Mouse (Mus musculus) intestine, postnatal 0 days (tissue): ENCODE results near the gene Slc15a3. TPM values are rescaled to one million over a fixed set of nuclear protein-coding genes. Genes with fewer than 3 reads are reported as not detected.

Experiments
- ATAC-seq: fragments of 200-750 bp; cut with Nextera tagmentation; 2 replicates; pipeline ENCODE4 v1.8.0; 2017; ENCODE audit warnings: mild to moderate bottlenecking, moderate TSS enrichment, moderate library complexity
- H3K27ac ChIP-seq: fragments of 300-500 bp; sonication (generic); 2 replicates; pipeline ENCODE4 v1.5.1; 2014; ENCODE audit warnings: mild to moderate bottlenecking, low read depth, low read length, moderate library complexity
- H3K27me3 ChIP-seq: fragments of 300-500 bp; sonication (generic); replicated peaks from 2 replicates; pipeline ENCODE4 v1.6.1; 2014; ENCODE audit warnings: low read length, mixed read lengths; ENCODE audit not compliant: control insufficient read depth, insufficient read depth
- H3K36me3 ChIP-seq: fragments of 300-500 bp; sonication (generic); 2 replicates; pipeline ENCODE4 v1.6.1; 2014; ENCODE audit warnings: mild to moderate bottlenecking, moderate library complexity; ENCODE audit not compliant: control insufficient read depth, insufficient read depth
- H3K4me1 ChIP-seq: fragments of 300-500 bp; sonication (generic); replicated peaks from 2 replicates; pipeline ENCODE4 v1.6.1; 2014; ENCODE audit warnings: antibody characterized with exemption, low read length, mixed read lengths; ENCODE audit not compliant: control insufficient read depth, insufficient read depth
- H3K4me2 ChIP-seq: fragments of 300-500 bp; sonication (generic); replicated peaks from 2 replicates; pipeline ENCODE4 v1.6.1; 2014; ENCODE audit warnings: low read depth, mild to moderate bottlenecking, moderate library complexity
- H3K4me3 ChIP-seq: fragments of 300-500 bp; sonication (generic); 2 replicates; pipeline ENCODE4 v1.5.1; 2014; ENCODE audit warnings: low read depth, low read length
- H3K9ac ChIP-seq: fragments of 300-500 bp; sonication (generic); 2 replicates; pipeline ENCODE4 v1.6.1; 2014; ENCODE audit warnings: mild to moderate bottlenecking, low read depth, low read length
- H3K9me3 ChIP-seq: fragments of 300-500 bp; sonication (generic); 2 replicates; pipeline ENCODE4 v1.6.1; 2016; ENCODE audit warnings: mixed run types; ENCODE audit not compliant: control insufficient read depth
- CTCF ChIP-seq: sonication (generic); IDR thresholded peaks from 2 replicates; pipeline ENCODE4 v1.5.1; 2016; ENCODE audit warnings: low read depth, mild to moderate bottlenecking, control low read depth, antibody characterized with exemption, moderate library complexity
- WGBS: fragments of 180-500 bp; shearing (Covaris S2); extraction: QIAGEN DNeasy Blood & Tissue Kit; methylation state at CpG from one replicate; pipeline ENCODE4 v1.1.7; 2014; 5-methylcytosine and 5-hydroxymethylcytosine counted together
- polyA plus RNA-seq: library from polyadenylated mRNA; unstranded; fragments of >200 nt; fragmentation: Nextera tagmentation; extraction: Ambion mirVana; gene quantifications from 2 replicates; pipeline ENCODE4 v1.2.1, GENCODE M21; 2015

Gene Slc15a3
- polyA plus RNA-seq: 0.93 and 0.94 TPM in 2 replicates

- no peak for ATAC-seq
Measured at GRCm38 (mm10) chr19:10839010-10839892, at the start of gene Slc15a3. Slc15a3 (plus strand) TSS chr19:10839727.

GRCm38 (mm10) chr19:10790323-10790722, 49.2 kb upstream of the Slc15a3 start:
- TF ChIP-seq CTCF: no peak
- H3K9me3 ChIP-seq: no peaks in the 10 kb centered on the region
- no peak overlapping the region for H3K4me3 ChIP-seq
- H3K27ac ChIP-seq: no peak overlapping the region
- no peak for ATAC-seq
- 75% methylated on average over 9 of the region's 9 CpGs for WGBS
- H3K4me1 ChIP-seq: no peaks in the 10 kb centered on the region
- H3K27me3 ChIP-seq: no peaks in the 10 kb centered on the region
- H3K36me3 ChIP-seq: no peaks in the 10 kb centered on the region
- no peak overlapping the region for H3K4me2 ChIP-seq
- no peak overlapping the region for H3K9ac ChIP-seq

More at GRCm38 (mm10) chr19:10839010-10839892, at the start of gene Slc15a3:
- no peak for TF ChIP-seq CTCF
- Histone ChIP-seq H3K4me1 (no peaks in the 10 kb centered on the region), H3K4me2 (no peak within 1 kb of the TSS), H3K9me3 (no peaks in the 10 kb centered on the region), H3K9ac (no peak within 1 kb of the TSS), H3K27me3 (no peaks in the 10 kb centered on the region; the same call in 1 of the 2 replicates), H3K36me3 (no peaks in the 10 kb centered on the region), H3K4me3 (no peak within 1 kb of the TSS), H3K27ac (no peak within 1 kb of the TSS)
- WGBS: 77% methylated on average over 15 of the region's 15 CpGs

- WGBS: 64% methylated on average over 3 of the region's 3 CpGs
- no peak for ATAC-seq
Measured at GRCm38 (mm10) chr19:10793044-10793443, 46.5 kb upstream of the Slc15a3 start.

GRCm38 (mm10) chr19:10794916-10795315, 44.6 kb upstream of the Slc15a3 start:
- no peaks in the 10 kb centered on the region for H3K4me1 ChIP-seq
- no peaks in the 10 kb centered on the region for H3K27me3 ChIP-seq
- no peak for TF ChIP-seq CTCF
- H3K27ac ChIP-seq: no peak overlapping the region
- H3K9ac ChIP-seq: no peak overlapping the region
- H3K4me2 ChIP-seq: no peak overlapping the region
- no peaks in the 10 kb centered on the region for H3K36me3 ChIP-seq
- ATAC-seq: no peak
- WGBS: 79% methylated on average over 1 of the region's 1 CpGs
- no peaks in the 10 kb centered on the region for H3K9me3 ChIP-seq
- no peak overlapping the region for H3K4me3 ChIP-seq

More at GRCm38 (mm10) chr19:10793044-10793443, 46.5 kb upstream of the Slc15a3 start:
- Histone ChIP-seq H3K4me3 (no peak overlapping the region), H3K36me3 (no peaks in the 10 kb centered on the region), H3K4me2 (no peak overlapping the region), H3K4me1 (no peaks in the 10 kb centered on the region), H3K27me3 (no peaks in the 10 kb centered on the region), H3K27ac (no peak overlapping the region), H3K9me3 (no peaks in the 10 kb centered on the region), H3K9ac (no peak overlapping the region)
- no peak for TF ChIP-seq CTCF

GRCm38 (mm10) chr19:10798576-10798975, 41.0 kb upstream of the Slc15a3 start:
- Histone ChIP-seq H3K27me3 (no peaks in the 10 kb centered on the region), H3K4me1 (no peaks in the 10 kb centered on the region), H3K27ac (no peak overlapping the region), H3K36me3 (no peaks in the 10 kb centered on the region), H3K4me3 (no peak overlapping the region), H3K4me2 (no peak overlapping the region), H3K9ac (no peak overlapping the region), H3K9me3 (no peaks in the 10 kb centered on the region)
- ATAC-seq: no peak
- WGBS: 57% methylated on average over 10 of the region's 10 CpGs
- TF ChIP-seq CTCF: no peak

GRCm38 (mm10) chr19:10799155-10799554, 40.4 kb upstream of the Slc15a3 start:
- H3K4me3 ChIP-seq: no peak overlapping the region
- TF ChIP-seq CTCF: no peak
- no peak overlapping the region for H3K9ac ChIP-seq
- no peaks in the 10 kb centered on the region for H3K4me1 ChIP-seq
- no peak for ATAC-seq
- H3K36me3 ChIP-seq: no peaks in the 10 kb centered on the region
- no peak overlapping the region for H3K4me2 ChIP-seq
- 96% methylated on average over 17 of the region's 17 CpGs for WGBS
- no peak overlapping the region for H3K27ac ChIP-seq
- no peaks in the 10 kb centered on the region for H3K27me3 ChIP-seq
- no peaks in the 10 kb centered on the region for H3K9me3 ChIP-seq
